Mouse (Mus musculus): ENCODE data around the gene Plac9b.
"Not testable (repeated sequence)": the region's sequence is repeated elsewhere in the genome, so short reads cannot be mapped to it uniquely, and the experiment has no call there.

DNA sequence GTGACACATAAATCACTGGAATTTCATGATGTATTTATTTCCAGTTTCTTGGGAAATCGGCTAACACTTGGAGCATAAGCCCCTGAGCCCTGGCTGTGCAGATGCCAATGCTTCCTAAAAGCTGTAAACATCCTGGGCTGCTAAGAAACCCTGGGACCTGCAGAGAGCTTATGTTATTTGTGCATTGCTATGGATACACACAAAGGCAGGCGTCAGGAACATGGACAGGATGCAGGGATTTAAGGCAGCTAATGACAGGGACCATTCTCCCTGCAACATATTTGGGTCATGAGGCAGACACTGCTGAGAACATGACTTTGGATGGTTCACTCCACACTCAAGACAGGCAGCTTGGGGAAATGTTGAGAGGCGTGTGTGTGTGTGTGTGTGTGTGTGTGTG is 15.6 kb upstream of the Plac9b start:
- not testable (repeated sequence) for TF ChIP-seq CTCF (IDR thresholded peaks at IDR 0.05; ENCODE audit: borderline replicate concordance, extremely low read depth, insufficient read depth, insufficient read length); POLR2A (IDR thresholded peaks at IDR 0.05; ENCODE audit: borderline replicate concordance, extremely low read depth, insufficient read depth, insufficient read length, poor library complexity, severe bottlenecking)
